Mouse (Mus musculus): ENCODE results near the gene 9930022D16Rik. TPM values are rescaled to one million over a fixed set of nuclear protein-coding genes. Genes with fewer than 3 reads are reported as not detected.

Gene 9930022D16Rik
- total RNA-seq (2021) = not detected

DNA sequence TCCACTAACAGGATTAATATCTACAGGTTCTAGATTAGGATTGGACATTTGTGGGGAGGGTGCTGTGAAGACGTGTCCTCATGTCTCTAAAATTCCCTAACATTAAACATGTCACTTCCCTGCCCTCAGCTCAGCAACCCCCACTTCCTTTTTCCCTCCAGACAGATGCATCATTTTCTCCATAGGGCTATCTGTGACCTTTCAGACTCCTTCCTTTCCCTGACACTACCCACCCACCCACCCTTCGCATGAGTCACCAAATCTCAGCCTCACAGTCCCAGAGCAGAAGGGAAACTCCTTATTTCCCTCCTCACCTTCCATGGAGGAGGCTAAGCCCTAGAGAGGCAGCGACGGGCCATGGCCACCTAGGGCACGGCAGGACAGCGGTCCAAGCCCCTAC lies at the start of gene 9930022D16Rik:
9930022D16Rik (plus strand) TSS at position 301 of the 400 bp plus-strand sequence.
- DNase-seq = no peak
- intact Hi-C loops (cut with DNase I) = no loop called here

- no peak for DNase-seq
- intact Hi-C loops (cut with DNase I) = no loop called here
Observed at GRCm38 (mm10) chr11:109364337-109364736, 49.4 kb upstream of the 9930022D16Rik start.

- DNase-seq = no peak
- intact Hi-C loops (cut with DNase I) = no loop called here
Observed at GRCm38 (mm10) chr11:109364881-109365280, 48.8 kb upstream of the 9930022D16Rik start.

- intact Hi-C loops (cut with DNase I) = no loop called here
- DNase-seq = no peak
Observed at GRCm38 (mm10) chr11:109365818-109366217, 47.9 kb upstream of the 9930022D16Rik start.

- intact Hi-C loops (cut with DNase I) = no loop called here
- no peak for DNase-seq
Observed at GRCm38 (mm10) chr11:109366802-109367579, 46.7 kb upstream of the 9930022D16Rik start.

- intact Hi-C loops (cut with DNase I) = no loop called here
- DNase-seq = no peak
Observed at GRCm38 (mm10) chr11:109369026-109369637, 44.6 kb upstream of the 9930022D16Rik start.

DNA sequence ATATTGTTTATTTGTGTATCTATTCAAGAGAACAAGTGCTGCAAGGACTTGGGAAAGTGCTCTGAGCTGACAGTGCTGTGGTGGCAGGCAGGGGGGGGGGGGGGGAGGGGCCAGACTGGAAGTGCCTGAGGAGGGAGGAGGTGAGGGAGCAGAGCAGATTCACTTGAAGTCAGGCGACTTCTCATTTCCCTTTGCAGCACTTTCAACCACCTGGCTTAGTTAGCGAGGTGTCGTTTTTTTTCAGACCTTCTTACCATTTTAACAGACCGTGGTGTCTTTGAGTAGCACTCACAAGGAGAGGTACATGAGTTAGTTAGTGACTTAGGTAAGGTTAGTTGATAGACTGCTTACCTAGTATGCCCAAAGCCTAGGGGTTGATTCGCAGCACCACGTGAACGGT lies 38.3 kb upstream of the 9930022D16Rik start:
- DNase-seq = no peak
- intact Hi-C loops (cut with DNase I) = no loop called here

- intact Hi-C loops (cut with DNase I) = no loop called here
- no peak for DNase-seq
Observed at GRCm38 (mm10) chr11:109376484-109377143, 37.1 kb upstream of the 9930022D16Rik start.

- intact Hi-C loops (cut with DNase I) = no loop called here
- no peak for DNase-seq
Observed at GRCm38 (mm10) chr11:109377477-109377876, 36.2 kb upstream of the 9930022D16Rik start.

DNA sequence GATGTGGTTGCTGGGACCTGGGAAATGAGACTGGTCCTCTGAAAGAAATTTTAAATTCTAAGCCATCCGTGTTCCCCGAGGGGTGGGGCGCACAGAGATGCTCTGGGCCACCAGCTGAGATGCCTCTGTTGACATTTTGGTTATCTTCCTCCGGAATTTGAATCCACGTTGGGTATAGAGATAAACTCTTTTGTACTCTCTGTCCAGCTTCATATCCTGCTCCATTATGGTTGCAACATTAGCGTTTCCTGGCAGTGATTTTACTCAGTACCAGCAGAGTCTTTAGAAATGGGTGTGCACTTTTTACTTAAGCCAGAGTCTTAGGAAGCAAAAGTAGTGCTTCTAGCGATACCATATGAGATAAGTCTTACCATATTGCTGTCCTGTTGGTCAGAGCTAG lies 35.7 kb upstream of the 9930022D16Rik start:
- intact Hi-C loops (cut with DNase I) = no loop called here
- no peak for DNase-seq

DNA sequence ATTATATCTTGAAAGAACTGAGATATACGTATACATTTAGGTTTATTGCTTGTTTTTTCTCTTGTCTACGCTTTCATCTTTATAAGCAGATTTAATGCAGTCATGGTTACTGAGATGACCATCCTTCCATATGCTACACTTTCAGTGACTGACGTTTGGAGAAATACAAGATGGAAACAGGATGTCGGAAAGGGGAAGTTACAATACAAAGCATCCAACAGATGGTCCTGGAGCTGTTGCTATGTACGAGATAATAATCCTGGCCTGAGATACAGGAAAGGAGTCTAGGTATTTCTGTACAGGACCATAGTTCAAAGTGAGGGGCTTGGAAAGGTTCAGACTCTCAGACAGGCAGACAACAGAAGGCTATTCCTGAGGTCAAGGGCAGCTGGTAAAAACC lies 33.1 kb upstream of the 9930022D16Rik start:
- no peak for DNase-seq
- intact Hi-C loops (cut with DNase I) = no loop called here

DNA sequence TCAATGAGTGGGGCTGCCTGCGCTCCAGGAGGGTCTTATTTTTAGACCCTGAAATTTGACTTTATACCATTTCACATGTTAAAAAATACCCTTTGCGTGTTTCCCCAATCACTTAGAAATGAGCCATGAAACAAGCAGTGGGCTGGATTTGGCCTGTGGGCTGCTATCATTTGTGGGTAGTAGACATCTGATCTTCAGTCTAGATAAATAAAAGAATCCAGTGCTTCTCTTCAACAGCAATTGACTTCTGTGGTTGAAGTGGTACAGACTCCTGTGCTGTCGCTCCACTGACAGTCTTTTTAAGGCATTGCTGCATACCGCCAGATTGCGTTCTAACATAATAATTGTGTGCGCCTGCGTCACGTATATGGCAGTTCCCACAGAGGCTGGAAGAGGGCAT lies 28.4 kb upstream of the 9930022D16Rik start:
- intact Hi-C loops (cut with DNase I) = no loop called here
- no peak for DNase-seq

GRCm38 (mm10) chr11:109389046-109389445 lies 24.7 kb upstream of the 9930022D16Rik start:
- peak; percentile 28 for DNase-seq
- intact Hi-C loops (cut with DNase I) = no loop called here

- no peak for DNase-seq
- intact Hi-C loops (cut with DNase I) = no loop called here
Observed at GRCm38 (mm10) chr11:109391200-109391599, 22.5 kb upstream of the 9930022D16Rik start.

GRCm38 (mm10) chr11:109391760-109392159 lies 22.0 kb upstream of the 9930022D16Rik start:
- no peak for DNase-seq
- intact Hi-C loops (cut with DNase I) = no loop called here

- intact Hi-C loops (cut with DNase I) = no loop called here
- no peak for DNase-seq
Observed at GRCm38 (mm10) chr11:109392601-109393000, 21.1 kb upstream of the 9930022D16Rik start.

DNA sequence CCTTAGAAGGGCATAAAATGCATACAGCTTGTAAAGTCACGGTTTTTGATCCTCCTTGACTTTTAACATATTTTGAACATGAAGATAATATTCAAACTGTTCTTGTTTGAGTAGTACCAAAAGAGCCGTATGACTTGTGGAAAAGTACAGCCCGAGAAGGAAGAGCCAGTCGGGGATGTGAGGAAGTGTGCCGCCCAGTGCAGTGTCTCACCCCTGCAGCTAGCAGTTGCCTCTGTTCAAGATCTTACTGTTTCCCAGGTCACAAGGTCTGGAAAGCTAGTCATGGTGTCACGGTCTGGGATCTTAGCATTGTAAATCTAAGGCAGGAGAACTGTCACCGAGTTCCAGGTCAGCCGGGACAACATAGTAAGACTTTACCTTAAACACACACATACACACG lies 19.0 kb upstream of the 9930022D16Rik start:
- intact Hi-C loops (cut with DNase I) = no loop called here
- no peak for DNase-seq

GRCm38 (mm10) chr11:109395291-109395690 lies 18.4 kb upstream of the 9930022D16Rik start:
- intact Hi-C loops (cut with DNase I) = no loop called here
- no peak for DNase-seq

- no peak for DNase-seq
- intact Hi-C loops (cut with DNase I) = no loop called here
Observed at GRCm38 (mm10) chr11:109406431-109406830, 7.3 kb upstream of the 9930022D16Rik start.

DNA sequence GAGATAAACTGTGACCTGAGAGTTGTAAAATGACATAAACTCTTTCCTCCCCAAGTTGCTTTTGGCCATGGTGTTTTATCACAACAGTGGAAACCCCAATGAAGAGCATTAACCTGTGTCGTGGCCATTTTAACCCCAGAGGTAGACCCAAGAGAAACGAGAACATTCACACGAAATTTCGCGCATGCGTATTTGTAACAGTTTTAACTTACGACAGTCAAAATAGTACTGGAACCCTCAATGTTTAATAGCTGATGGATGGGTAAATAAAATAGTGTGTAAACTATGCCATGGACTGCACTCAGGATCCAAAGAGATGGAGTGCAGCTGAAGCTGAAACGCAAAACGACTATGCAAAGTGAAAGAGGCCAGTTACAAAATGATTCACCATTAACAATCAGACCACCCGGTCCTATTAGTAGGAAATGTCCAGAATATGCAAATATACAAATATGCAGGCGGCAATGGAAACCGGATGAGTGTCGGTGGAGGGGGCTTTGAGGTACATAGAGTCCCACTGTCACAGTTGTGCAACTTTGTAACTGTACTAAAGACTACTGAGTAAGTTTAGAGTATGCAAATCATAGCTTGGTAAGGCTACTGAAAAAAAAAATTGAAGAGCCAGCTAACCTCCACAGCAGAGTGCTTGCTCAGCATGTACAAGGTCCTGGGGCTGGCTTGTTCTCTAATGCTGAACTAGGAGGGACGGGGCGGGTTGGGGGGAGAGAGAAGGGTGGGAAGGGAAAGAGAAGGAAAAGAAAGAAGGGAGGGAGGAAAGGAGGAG lies 3.3 kb upstream of the 9930022D16Rik start:
- intact Hi-C loops (cut with DNase I) = no loop called here
- no peak for DNase-seq

DNA sequence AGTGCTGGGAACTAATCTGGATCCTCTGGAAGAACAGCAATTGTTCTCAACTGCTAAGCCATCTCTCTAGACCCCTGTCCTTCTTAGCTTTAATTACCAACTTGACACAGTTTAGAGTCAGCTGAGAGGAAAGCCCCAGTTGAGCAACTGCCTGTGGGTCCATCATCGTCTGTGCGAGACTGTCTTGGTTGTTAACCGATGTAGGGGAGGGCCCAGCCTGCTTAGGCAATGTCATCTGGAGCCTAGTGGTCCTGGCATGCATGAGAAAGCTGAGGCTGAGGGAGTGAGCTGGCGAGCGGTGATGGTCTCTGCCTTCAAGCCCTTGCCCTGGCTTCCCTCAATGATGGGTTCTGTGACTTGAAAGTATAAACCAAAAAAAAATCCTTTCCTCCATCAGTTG lies 1.1 kb downstream of the 9930022D16Rik start:
- intact Hi-C loops (cut with DNase I) = no loop called here
- no peak for DNase-seq

Data from left cerebral cortex, postnatal 4 days (tissue).